Mouse (Mus musculus): Measurements from ENCODE around the gene Lrrc8b.

Lrrc8b gene

GRCm38 (mm10) chr5:105519976-105520300 lies 104.4 kb downstream of the Lrrc8b start:
- no peak for DNase-seq

GRCm38 (mm10) chr5:105520442-105520965 lies 104.9 kb downstream of the Lrrc8b start:
- no peak for DNase-seq

- peak; percentile 57 for DNase-seq
Measured at GRCm38 (mm10) chr5:105523452-105523851, 107.9 kb downstream of the Lrrc8b start.

GRCm38 (mm10) chr5:105525004-105525403 lies 109.4 kb downstream of the Lrrc8b start:
- DNase-seq: no peak

- no peak for DNase-seq
Measured at GRCm38 (mm10) chr5:105526107-105526645, 110.6 kb downstream of the Lrrc8b start.

GRCm38 (mm10) chr5:105526766-105527165 lies 111.2 kb downstream of the Lrrc8b start:
- no peak for DNase-seq

GRCm38 (mm10) chr5:105527477-105528331 lies 112.1 kb downstream of the Lrrc8b start:
- DNase-seq: peak; percentile 41

GRCm38 (mm10) chr5:105530576-105530975 lies 115.0 kb downstream of the Lrrc8b start:
- DNase-seq: peak; percentile 43

- DNase-seq: no peak
Measured at GRCm38 (mm10) chr5:105535186-105535585, 119.6 kb downstream of the Lrrc8b start.

GRCm38 (mm10) chr5:105536172-105536571 lies 120.6 kb downstream of the Lrrc8b start:
- no peak for DNase-seq

- no peak for DNase-seq
Measured at GRCm38 (mm10) chr5:105537101-105537723, 121.6 kb downstream of the Lrrc8b start.

Measured in lung, postnatal 36 days (tissue).